Mouse (Mus musculus) kidney, postnatal 36 days (tissue): ENCODE data around the gene Nek6.

Experiments used
- DNase-seq, 2 experiments: peaks; one replicate each; pipeline ENCODE4 v3.0.0; 2021 to 2022; ENCODE audit warnings: mixed read lengths in 2 of 2

Nek6 gene

GRCm38 (mm10) chr2:38628801-38629200, 117.4 kb downstream of the Nek6 start:
- DNase-seq: no peak

GRCm38 (mm10) chr2:38629451-38629850, 118.0 kb downstream of the Nek6 start:
- DNase-seq: no peak

DNA sequence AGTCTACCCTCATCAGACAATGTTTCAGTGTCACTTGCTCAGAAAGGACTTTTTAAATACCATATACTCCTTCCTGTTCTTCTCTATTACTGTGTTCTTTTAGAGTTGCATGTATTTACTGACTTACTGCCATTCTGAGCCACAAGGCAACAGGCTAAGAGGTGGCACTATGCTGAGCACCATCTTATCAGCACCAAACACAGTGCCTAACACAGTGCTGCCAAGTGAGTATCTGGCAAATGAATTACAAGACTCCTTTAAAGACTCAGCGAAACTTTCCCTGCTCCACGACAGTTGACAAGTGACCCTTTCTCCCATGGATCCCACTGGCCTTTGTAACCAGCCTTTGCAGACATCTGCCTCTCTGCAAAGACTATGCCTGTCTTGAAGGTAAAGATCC, 119.1 kb downstream of the Nek6 start:
- no peak for DNase-seq

- no peak for DNase-seq
These were observed 126.3 kb downstream of the Nek6 start for GRCm38 (mm10) chr2:38637716-38638267.

- DNase-seq: no peak
These were observed 130.3 kb downstream of the Nek6 start for GRCm38 (mm10) chr2:38641761-38642160.

DNA sequence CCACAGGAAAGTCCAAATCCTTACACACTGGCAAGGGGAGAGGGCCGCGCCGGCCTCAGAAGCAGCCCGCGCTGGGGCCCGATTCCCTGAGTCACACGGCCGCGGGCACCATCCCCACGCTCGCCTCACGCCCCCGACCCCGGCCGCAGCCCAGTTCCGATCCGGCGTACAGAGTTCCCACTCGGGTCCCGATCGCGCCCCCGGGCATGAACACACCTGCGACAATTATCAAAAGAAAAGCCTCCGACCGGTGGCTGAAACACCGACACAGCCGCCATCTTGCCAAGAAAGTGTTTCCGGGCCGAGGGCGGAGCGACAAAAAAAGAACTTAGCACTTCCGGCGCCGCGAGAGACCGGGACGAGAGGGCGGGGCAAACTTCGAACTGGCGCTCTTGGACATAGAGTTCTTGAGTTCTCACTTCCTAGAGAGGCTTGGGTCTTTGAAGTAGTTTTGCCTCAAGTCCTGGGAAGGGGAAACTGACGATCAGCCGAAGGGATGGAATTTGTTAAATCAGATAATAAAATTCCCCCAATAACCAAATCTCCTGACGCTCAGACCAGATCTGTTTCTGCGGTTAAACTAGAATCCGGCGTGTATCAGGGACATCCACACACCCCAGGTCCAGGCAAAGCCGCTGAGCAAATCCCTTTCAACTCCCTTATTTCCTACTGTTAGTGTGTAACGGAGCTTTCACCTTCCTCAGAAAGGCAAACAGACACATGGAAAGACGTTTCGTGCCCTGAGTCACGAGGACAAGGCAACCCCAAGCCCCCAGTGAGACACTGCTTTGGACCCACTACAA, 132.4 kb downstream of the Nek6 start, which contains the start of gene Psmb7:
Psmb7 (minus strand) TSS at position 463 of the 803 bp plus-strand sequence.
- DNase-seq: peak; percentile 94 to 95
